Mouse (Mus musculus): ENCODE measurements at regions not wholly inside any gene's neighbourhood (a gene's known extent, or its start where the extent isn't known, plus 50 kb on each side); places are given as distances from the start of the nearest gene placed in this dataset.

- no peak for DNase-seq (ENCODE audit: low spot score in 2 of 2)
Measured at GRCm38 (mm10) chr2:75209790-75210583, 384.4 kb downstream of the Mtx2 start.

GRCm38 (mm10) chr2:75216931-75217330 is 391.3 kb downstream of the Mtx2 start:
- DNase-seq (ENCODE audit: low spot score in 2 of 2), result no peak

GRCm38 (mm10) chr2:75220775-75221359 is 395.3 kb downstream of the Mtx2 start:
- peak in 1 of 2 experiments; percentile 2 for DNase-seq (ENCODE audit: low spot score in 2 of 2)

- peak in 1 of 2 experiments; percentile 13 for DNase-seq (ENCODE audit: low spot score in 2 of 2)
Measured at GRCm38 (mm10) chr2:75224443-75224842, 398.8 kb downstream of the Mtx2 start.

GRCm38 (mm10) chr2:75240976-75241375 is 415.4 kb downstream of the Mtx2 start:
- DNase-seq (ENCODE audit: low spot score in 2 of 2), result no peak

- peak in 1 of 2 experiments; percentile 21 for DNase-seq (ENCODE audit: low spot score in 2 of 2)
Measured at GRCm38 (mm10) chr2:75244311-75245033, 414.6 kb upstream of the Hnrnpa3 start.

GRCm38 (mm10) chr2:75245256-75245655 is 413.8 kb upstream of the Hnrnpa3 start:
- no peak for DNase-seq (ENCODE audit: low spot score in 2 of 2)

GRCm38 (mm10) chr2:75245662-75246061 is 413.4 kb upstream of the Hnrnpa3 start:
- DNase-seq (ENCODE audit: low spot score in 2 of 2), result no peak

- DNase-seq (ENCODE audit: low spot score in 2 of 2), result peak in 1 of 2 experiments; percentile 14
Measured at GRCm38 (mm10) chr2:75246082-75246743, 412.8 kb upstream of the Hnrnpa3 start.

GRCm38 (mm10) chr2:75248251-75248650 is 410.8 kb upstream of the Hnrnpa3 start:
- no peak for DNase-seq (ENCODE audit: low spot score in 2 of 2)

GRCm38 (mm10) chr2:75250507-75250906 is 408.6 kb upstream of the Hnrnpa3 start:
- no peak for DNase-seq (ENCODE audit: low spot score in 2 of 2)

- no peak for DNase-seq (ENCODE audit: low spot score in 2 of 2)
Measured at GRCm38 (mm10) chr2:75252829-75253228, 406.2 kb upstream of the Hnrnpa3 start.

GRCm38 (mm10) chr2:75265218-75265617 is 393.8 kb upstream of the Hnrnpa3 start:
- no peak for DNase-seq (ENCODE audit: low spot score in 2 of 2)

GRCm38 (mm10) chr2:75265739-75266699 is 393.0 kb upstream of the Hnrnpa3 start:
- no peak for DNase-seq (ENCODE audit: low spot score in 2 of 2)

- no peak for DNase-seq (ENCODE audit: low spot score in 2 of 2)
Measured at GRCm38 (mm10) chr2:75267949-75268348, 391.1 kb upstream of the Hnrnpa3 start.

GRCm38 (mm10) chr2:75269446-75269845 is 389.6 kb upstream of the Hnrnpa3 start:
- no peak for DNase-seq (ENCODE audit: low spot score in 2 of 2)

- DNase-seq (ENCODE audit: low spot score in 2 of 2), result no peak
Measured at GRCm38 (mm10) chr2:75270115-75270514, 388.9 kb upstream of the Hnrnpa3 start.

GRCm38 (mm10) chr2:75287900-75288299 is 371.2 kb upstream of the Hnrnpa3 start:
- DNase-seq (ENCODE audit: low spot score in 2 of 2), result no peak

- DNase-seq (ENCODE audit: low spot score in 2 of 2), result no peak
Measured at GRCm38 (mm10) chr2:75291674-75292073, 367.4 kb upstream of the Hnrnpa3 start.

- no peak for DNase-seq (ENCODE audit: low spot score in 2 of 2)
Measured at GRCm38 (mm10) chr2:75306821-75307220, 352.2 kb upstream of the Hnrnpa3 start.

All from left cerebral cortex, adult 18-20 months (tissue).